In genomic region chr6:124694166-124694955, GRCm38 (mm10) we compare ENCODE assay signal across 8 mouse cellular contexts. TPM values are rescaled to one million over a fixed set of nuclear protein-coding genes. Genes with fewer than 3 reads are reported as not detected.
A peak's percentile ranks its signal among the peaks of the same experiment; 100 is the strongest.
DNase-seq lines count a peak whose midpoint lies in the region; ATAC-seq and TF ChIP-seq lines count a peak whose summit lies in the region.

No protein-coding gene starts in this region.

- no peak overlapping the region for H3K27ac ChIP-seq in liver, embryonic 16.5 days (ENCODE audit: low read length)
- H3K27ac ChIP-seq in liver, embryonic 12.5 days, result no peak overlapping the region
- peak overlapping the region; percentile 86 for H3K27ac ChIP-seq in kidney, postnatal 0 days
- H3K27ac ChIP-seq in stomach, embryonic 14.5 days (ENCODE audit: low read length), result peak overlapping the region; percentile 55; the same call in 1 of the 2 replicates

- peak; percentile 40; the same call in 1 of the 2 replicates for ATAC-seq in liver, embryonic 16.5 days (ENCODE audit: low read depth)
- no peak for ATAC-seq in liver, embryonic 12.5 days
- ATAC-seq in kidney, postnatal 0 days (replicated peaks; ENCODE audit: low FRiP score, low read depth), result peak; percentile 72
- ATAC-seq in stomach, embryonic 14.5 days (ENCODE audit: insufficient number of reproducible peaks, insufficient read depth, low FRiP score, low read depth), result peak; percentile 59
- no peak for ATAC-seq in erythroblast, adult 5-6 weeks (replicated peaks; ENCODE audit: low FRiP score, poor library complexity, severe bottlenecking)

- peaks cover 13% of the 10 kb centered on the region for H3K4me1 ChIP-seq in liver, embryonic 16.5 days (ENCODE audit: control insufficient read depth, low read depth, low read length)
- H3K4me1 ChIP-seq in liver, embryonic 12.5 days, result peaks cover 33% of the 10 kb centered on the region
- peaks cover 24% of the 10 kb centered on the region for H3K4me1 ChIP-seq in kidney, postnatal 0 days (replicated peaks; ENCODE audit: insufficient read depth, low read length)
- peaks cover 12% of the 10 kb centered on the region; the same call in 1 of the 2 replicates for H3K4me1 ChIP-seq in stomach, embryonic 14.5 days (ENCODE audit: control insufficient read depth, insufficient read depth, low read length)

- no peaks in the 10 kb centered on the region for H3K27me3 ChIP-seq in liver, embryonic 16.5 days (ENCODE audit: control insufficient read depth, insufficient read depth, low read depth, low read length)
- H3K27me3 ChIP-seq in liver, embryonic 12.5 days (replicated peaks), result no peaks in the 10 kb centered on the region
- no peaks in the 10 kb centered on the region for H3K27me3 ChIP-seq in kidney, postnatal 0 days (ENCODE audit: insufficient read depth, low read length)
- no peaks in the 10 kb centered on the region for H3K27me3 ChIP-seq in stomach, embryonic 14.5 days (ENCODE audit: control insufficient read depth, insufficient read depth, low read length)

- 77% methylated on average over 15 of the region's 15 CpGs for WGBS in liver, embryonic 16.5 days (ENCODE audit: insufficient replicate concordance)
- 81% methylated on average over 15 of the region's 15 CpGs for WGBS in liver, embryonic 12.5 days (ENCODE audit: insufficient replicate concordance)
- 53% methylated on average over 15 of the region's 15 CpGs for WGBS in kidney, postnatal 0 days
- 76% methylated on average over 15 of the region's 15 CpGs for WGBS in stomach, embryonic 14.5 days

- DNase-seq in brain, embryonic 14.5 days (ENCODE audit: low read depth), result peak; percentile 86
- DNase-seq in heart, adult 9 months (ENCODE audit: low spot score in 2 of 2), result peak; percentile 71 to 80
- peak; percentile 64 for DNase-seq in kidney, postnatal 0 days (ENCODE audit: low spot score)
- peak; percentile 82 for DNase-seq in lung, postnatal 14 days

- no peak overlapping the region for H3K4me2 ChIP-seq in liver, embryonic 16.5 days (ENCODE audit: low read depth, low read length)
- H3K4me2 ChIP-seq in liver, embryonic 12.5 days, result no peak overlapping the region
- H3K4me2 ChIP-seq in kidney, postnatal 0 days (ENCODE audit: low read length), result peak overlapping the region; percentile 7; the same call in 1 of the 2 replicates
- no peak overlapping the region for H3K4me2 ChIP-seq in stomach, embryonic 14.5 days (replicated peaks; ENCODE audit: low read depth, low read length)

- H3K4me3 ChIP-seq in liver, embryonic 16.5 days (ENCODE audit: low read depth, low read length), result no peak overlapping the region
- no peak overlapping the region for H3K4me3 ChIP-seq in liver, embryonic 12.5 days
- no peak overlapping the region for H3K4me3 ChIP-seq in kidney, postnatal 0 days (replicated peaks; ENCODE audit: low read depth, low read length)
- H3K4me3 ChIP-seq in stomach, embryonic 14.5 days (ENCODE audit: low read depth, low read length), result no peak overlapping the region

- no peak for TF ChIP-seq POLR2A in brain, embryonic 14.5 days (IDR thresholded peaks at IDR 0.05; ENCODE audit: borderline replicate concordance, extremely low read depth, insufficient read depth, insufficient read length, poor library complexity, severe bottlenecking)

- no peaks in the 10 kb centered on the region for H3K9me3 ChIP-seq in liver, embryonic 16.5 days (replicated peaks; ENCODE audit: control insufficient read depth, low read length)
- no peaks in the 10 kb centered on the region for H3K9me3 ChIP-seq in liver, embryonic 12.5 days (replicated peaks)
- H3K9me3 ChIP-seq in kidney, postnatal 0 days (replicated peaks; ENCODE audit: low read length), result no peaks in the 10 kb centered on the region
- no peaks in the 10 kb centered on the region for H3K9me3 ChIP-seq in stomach, embryonic 14.5 days (ENCODE audit: control insufficient read depth, low read depth, low read length)

- H3K9ac ChIP-seq in liver, embryonic 16.5 days (ENCODE audit: low read depth, low read length), result no peak overlapping the region
- no peak overlapping the region for H3K9ac ChIP-seq in liver, embryonic 12.5 days
- H3K9ac ChIP-seq in kidney, postnatal 0 days (ENCODE audit: low read depth, low read length), result 0 out of 2 replicates have a peak overlapping the region, but pooled peaks have one; percentile 40
- no peak overlapping the region for H3K9ac ChIP-seq in stomach, embryonic 14.5 days (replicated peaks; ENCODE audit: low read depth, low read length)

- no peak for TF ChIP-seq CTCF in brain, embryonic 14.5 days (IDR thresholded peaks at IDR 0.05; ENCODE audit: borderline replicate concordance, extremely low read depth, insufficient read depth, insufficient read length)
- no peak for TF ChIP-seq CTCF in kidney, postnatal 0 days (IDR thresholded peaks at IDR 0.05; ENCODE audit: low read depth)

- H3K36me3 ChIP-seq in liver, embryonic 16.5 days (ENCODE audit: control insufficient read depth, insufficient read depth), result peaks cover 9% of the 10 kb centered on the region
- peaks cover 40% of the 10 kb centered on the region for H3K36me3 ChIP-seq in liver, embryonic 12.5 days
- peaks cover 12% of the 10 kb centered on the region; the same call in 1 of the 2 replicates for H3K36me3 ChIP-seq in kidney, postnatal 0 days (ENCODE audit: insufficient read depth, low read length)
- 0 out of 2 replicates have a peak, but pooled peaks cover 4% of the 10 kb centered on the region for H3K36me3 ChIP-seq in stomach, embryonic 14.5 days (ENCODE audit: control insufficient read depth, insufficient read depth, low read length)

RNA-seq across cellular contexts. Expression of gene Emg1, which starts 17.6 kb away (rescaled TPM):
- polyA plus RNA-seq in liver, embryonic 16.5 days (2015; fragmentation: Nextera tagmentation; extraction: Ambion mirVana), result 105 and 121 TPM in 2 replicates
- polyA plus RNA-seq in liver, embryonic 12.5 days (2016; fragmentation: Nextera tagmentation; extraction: Ambion mirVana), result 200 TPM in 2 replicates
- 95.2 and 132 TPM in 2 replicates for polyA plus RNA-seq in brain, embryonic 14.5 days (2012; rRNA removed)
- polyA plus RNA-seq in kidney, postnatal 0 days (2015; fragmentation: Nextera tagmentation; extraction: Ambion mirVana), result 166 and 183 TPM in 2 replicates
- 201 and 205 TPM in 2 replicates for polyA plus RNA-seq in stomach, embryonic 14.5 days (2014; fragmentation: Nextera tagmentation; extraction: Ambion mirVana)
- total RNA-seq in erythroblast, adult 5-6 weeks (2015; ENCODE audit: low replicate concordance), result 65.1 and 66.0 TPM in 2 replicates
- total RNA-seq in erythroblast, adult 5-6 weeks (2017; ENCODE audit: low replicate concordance), result 35.8 and 37.2 TPM in 2 replicates

RNA-seq across cellular contexts. Expression of gene Phb2, which starts 17.8 kb away (rescaled TPM):
- polyA plus RNA-seq in liver, embryonic 16.5 days (2015; fragmentation: Nextera tagmentation; extraction: Ambion mirVana), result 206 and 214 TPM in 2 replicates
- 433 and 443 TPM in 2 replicates for polyA plus RNA-seq in liver, embryonic 12.5 days (2016; fragmentation: Nextera tagmentation; extraction: Ambion mirVana)
- polyA plus RNA-seq in brain, embryonic 14.5 days (2012; rRNA removed), result 168 and 174 TPM in 2 replicates
- 404 and 411 TPM in 2 replicates for polyA plus RNA-seq in kidney, postnatal 0 days (2015; fragmentation: Nextera tagmentation; extraction: Ambion mirVana)
- 290 and 305 TPM in 2 replicates for polyA plus RNA-seq in stomach, embryonic 14.5 days (2014; fragmentation: Nextera tagmentation; extraction: Ambion mirVana)
- total RNA-seq in erythroblast, adult 5-6 weeks (2015; ENCODE audit: low replicate concordance), result 44.2 and 79.4 TPM in 2 replicates
- total RNA-seq in erythroblast, adult 5-6 weeks (2017; ENCODE audit: low replicate concordance), result 70.3 and 70.7 TPM in 2 replicates

RNA-seq across cellular contexts. Expression of gene Lpcat3, which starts 31.5 kb away (rescaled TPM):
- polyA plus RNA-seq in liver, embryonic 16.5 days (2015; fragmentation: Nextera tagmentation; extraction: Ambion mirVana), result 80.1 and 88.6 TPM in 2 replicates
- 67.1 and 74.5 TPM in 2 replicates for polyA plus RNA-seq in liver, embryonic 12.5 days (2016; fragmentation: Nextera tagmentation; extraction: Ambion mirVana)
- 54.8 and 58.7 TPM in 2 replicates for polyA plus RNA-seq in brain, embryonic 14.5 days (2012; rRNA removed)
- 90.6 and 93.4 TPM in 2 replicates for polyA plus RNA-seq in kidney, postnatal 0 days (2015; fragmentation: Nextera tagmentation; extraction: Ambion mirVana)
- 58.6 and 60.0 TPM in 2 replicates for polyA plus RNA-seq in stomach, embryonic 14.5 days (2014; fragmentation: Nextera tagmentation; extraction: Ambion mirVana)
- total RNA-seq in erythroblast, adult 5-6 weeks (2015; ENCODE audit: low replicate concordance), result 118 and 141 TPM in 2 replicates
- 81.5 and 135 TPM in 2 replicates for total RNA-seq in erythroblast, adult 5-6 weeks (2017; ENCODE audit: low replicate concordance)

RNA-seq across cellular contexts. Expression of gene Ptpn6, which starts 44.2 kb away (rescaled TPM):
- polyA plus RNA-seq in liver, embryonic 16.5 days (2015; fragmentation: Nextera tagmentation; extraction: Ambion mirVana), result 38.2 and 38.3 TPM in 2 replicates
- polyA plus RNA-seq in liver, embryonic 12.5 days (2016; fragmentation: Nextera tagmentation; extraction: Ambion mirVana), result 30.8 and 31.3 TPM in 2 replicates
- polyA plus RNA-seq in brain, embryonic 14.5 days (2012; rRNA removed), result 2.6 and 2.9 TPM in 2 replicates
- polyA plus RNA-seq in kidney, postnatal 0 days (2015; fragmentation: Nextera tagmentation; extraction: Ambion mirVana), result 13.0 and 13.6 TPM in 2 replicates
- polyA plus RNA-seq in stomach, embryonic 14.5 days (2014; fragmentation: Nextera tagmentation; extraction: Ambion mirVana), result 13.7 and 15.3 TPM in 2 replicates
- total RNA-seq in erythroblast, adult 5-6 weeks (2015; ENCODE audit: low replicate concordance), result 57.8 and 60.2 TPM in 2 replicates
- 142 and 156 TPM in 2 replicates for total RNA-seq in erythroblast, adult 5-6 weeks (2017; ENCODE audit: low replicate concordance)

RNA-seq across cellular contexts. Expression of gene Grcc10, which starts 46.8 kb away (rescaled TPM):
- 80.7 and 83.6 TPM in 2 replicates for polyA plus RNA-seq in liver, embryonic 16.5 days (2015; fragmentation: Nextera tagmentation; extraction: Ambion mirVana)
- polyA plus RNA-seq in liver, embryonic 12.5 days (2016; fragmentation: Nextera tagmentation; extraction: Ambion mirVana), result 109 and 116 TPM in 2 replicates
- 429 and 583 TPM in 2 replicates for polyA plus RNA-seq in brain, embryonic 14.5 days (2012; rRNA removed)
- 549 and 600 TPM in 2 replicates for polyA plus RNA-seq in kidney, postnatal 0 days (2015; fragmentation: Nextera tagmentation; extraction: Ambion mirVana)
- polyA plus RNA-seq in stomach, embryonic 14.5 days (2014; fragmentation: Nextera tagmentation; extraction: Ambion mirVana), result 445 and 505 TPM in 2 replicates
- total RNA-seq in erythroblast, adult 5-6 weeks (2015; ENCODE audit: low replicate concordance), result 33.6 and 64.9 TPM in 2 replicates
- 7.5 and 16.9 TPM in 2 replicates for total RNA-seq in erythroblast, adult 5-6 weeks (2017; ENCODE audit: low replicate concordance)

Comparison
In these comparisons a context has a peak if more than half of its experiments do, and no peak if none do; other contexts are left out.
1. ATAC-seq: peak in liver, embryonic 16.5 days (single experiment), kidney, postnatal 0 days (single experiment) and stomach, embryonic 14.5 days (single experiment); none in liver, embryonic 12.5 days (single experiment) and erythroblast, adult 5-6 weeks (single experiment).
2. H3K27ac ChIP-seq: peak in kidney, postnatal 0 days (single experiment) and stomach, embryonic 14.5 days (single experiment); none in liver, embryonic 16.5 days (single experiment) and liver, embryonic 12.5 days (single experiment).
3. Peak in every context shown above with its lines, with median percentiles within 50 percentile points of each other: DNase-seq.